Mouse (Mus musculus): ENCODE measurements around the gene Sntb2. TPM values are rescaled to one million over a fixed set of nuclear protein-coding genes. Genes with fewer than 3 reads are reported as not detected.
"Not testable (repeated sequence)": the region's sequence is repeated elsewhere in the genome, so short reads cannot be mapped to it uniquely, and the experiment has no call there.

Sntb2 gene
- polyA plus RNA-seq, 1 experiment from 2014 or later: 11.8 TPM

DNA sequence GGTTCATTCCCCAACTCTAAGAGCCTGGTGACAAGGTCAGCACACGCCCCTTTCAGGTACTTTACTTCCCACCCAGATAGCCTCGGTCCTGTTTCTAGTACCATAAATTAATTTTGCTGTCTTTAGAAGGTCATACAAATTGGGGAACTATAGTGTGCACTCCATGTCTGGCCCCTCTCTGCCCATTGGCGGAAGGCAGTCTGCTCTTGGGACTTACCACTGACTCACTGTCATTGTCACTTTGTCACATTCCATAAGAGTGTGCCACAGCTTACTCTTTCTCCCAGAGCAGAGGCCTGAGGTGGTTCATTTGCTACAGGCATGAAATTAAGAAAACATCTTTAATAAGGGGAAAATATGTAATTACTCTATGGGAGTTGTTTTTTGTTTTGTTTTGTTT is 22.7 kb downstream of the Sntb2 start:
- no peak for ATAC-seq (ENCODE audit: insufficient read depth, low FRiP score)
- Histone ChIP-seq H3K9ac (ENCODE audit: low read length) (no peak overlapping the region), H3K4me1 (ENCODE audit: control insufficient read depth, insufficient read depth, low read length) (0 out of 2 replicates have a peak, but pooled peaks cover 9% of the 10 kb centered on the region), H3K27me3 (ENCODE audit: control insufficient read depth, insufficient read depth, low read length) (no peaks in the 10 kb centered on the region), H3K36me3 (ENCODE audit: control insufficient read depth, insufficient read depth, low read length) (no peaks in the 10 kb centered on the region), H3K4me3 (replicated peaks; ENCODE audit: low read length) (no peak overlapping the region), H3K27ac (ENCODE audit: low read length) (no peak overlapping the region), H3K9me3 (replicated peaks; ENCODE audit: control insufficient read depth, low read length) (no peaks in the 10 kb centered on the region), H3K4me2 (ENCODE audit: low read depth, low read length) (no peak overlapping the region)
- 74% methylated on average over 3 of the region's 3 CpGs for WGBS

- no peak for ATAC-seq (ENCODE audit: insufficient read depth, low FRiP score)
- Histone ChIP-seq H3K36me3 (ENCODE audit: control insufficient read depth, insufficient read depth, low read length) (no peaks in the 10 kb centered on the region), H3K4me1 (ENCODE audit: control insufficient read depth, insufficient read depth, low read length) (0 out of 2 replicates have a peak, but pooled peaks cover 4% of the 10 kb centered on the region), H3K27ac (ENCODE audit: low read length) (no peak overlapping the region), H3K4me3 (replicated peaks; ENCODE audit: low read length) (no peak overlapping the region), H3K9ac (ENCODE audit: low read length) (no peak overlapping the region), H3K4me2 (ENCODE audit: low read depth, low read length) (no peak overlapping the region), H3K9me3 (replicated peaks; ENCODE audit: control insufficient read depth, low read length) (no peaks in the 10 kb centered on the region), H3K27me3 (ENCODE audit: control insufficient read depth, insufficient read depth, low read length) (no peaks in the 10 kb centered on the region)
- 76% methylated on average over 2 of the region's 2 CpGs for WGBS
Observed at GRCm38 (mm10) chr8:106959626-106960025, 24.1 kb downstream of the Sntb2 start.

GRCm38 (mm10) chr8:106962322-106962721 is 26.8 kb downstream of the Sntb2 start:
- no peaks in the 10 kb centered on the region for H3K36me3 ChIP-seq (ENCODE audit: control insufficient read depth, insufficient read depth, low read length)
- no peak overlapping the region for H3K4me3 ChIP-seq (replicated peaks; ENCODE audit: low read length)
- no peak overlapping the region for H3K9ac ChIP-seq (ENCODE audit: low read length)
- H3K4me2 ChIP-seq (ENCODE audit: low read depth, low read length): no peak overlapping the region
- H3K27me3 ChIP-seq (ENCODE audit: control insufficient read depth, insufficient read depth, low read length): no peaks in the 10 kb centered on the region
- WGBS: 69% methylated on average over 3 of the region's 3 CpGs
- no peak for ATAC-seq (ENCODE audit: insufficient read depth, low FRiP score)
- peak overlapping the region; percentile 24; the same call in 1 of the 2 replicates for H3K27ac ChIP-seq (ENCODE audit: low read length)
- H3K9me3 ChIP-seq (replicated peaks; ENCODE audit: control insufficient read depth, low read length): no peaks in the 10 kb centered on the region
- 0 out of 2 replicates have a peak, but pooled peaks cover 4% of the 10 kb centered on the region for H3K4me1 ChIP-seq (ENCODE audit: control insufficient read depth, insufficient read depth, low read length)

GRCm38 (mm10) chr8:106963365-106963764 is 27.8 kb downstream of the Sntb2 start:
- no peak overlapping the region for H3K4me2 ChIP-seq (ENCODE audit: low read depth, low read length)
- no peak for ATAC-seq (ENCODE audit: insufficient read depth, low FRiP score)
- H3K4me3 ChIP-seq (replicated peaks; ENCODE audit: low read length): no peak overlapping the region
- no peaks in the 10 kb centered on the region for H3K27me3 ChIP-seq (ENCODE audit: control insufficient read depth, insufficient read depth, low read length)
- no peak overlapping the region for H3K27ac ChIP-seq (ENCODE audit: low read length)
- no peak overlapping the region for H3K9ac ChIP-seq (ENCODE audit: low read length)
- H3K4me1 ChIP-seq (ENCODE audit: control insufficient read depth, insufficient read depth, low read length): 0 out of 2 replicates have a peak, but pooled peaks cover 4% of the 10 kb centered on the region
- H3K9me3 ChIP-seq (replicated peaks; ENCODE audit: control insufficient read depth, low read length): no peaks in the 10 kb centered on the region
- WGBS: 67% methylated on average over 6 of the region's 6 CpGs
- H3K36me3 ChIP-seq (ENCODE audit: control insufficient read depth, insufficient read depth, low read length): no peaks in the 10 kb centered on the region

GRCm38 (mm10) chr8:106964573-106964972 is 29.0 kb downstream of the Sntb2 start:
- Histone ChIP-seq H3K4me2 (ENCODE audit: low read depth, low read length) (no peak overlapping the region), H3K27me3 (ENCODE audit: control insufficient read depth, insufficient read depth, low read length) (no peaks in the 10 kb centered on the region), H3K36me3 (ENCODE audit: control insufficient read depth, insufficient read depth, low read length) (no peaks in the 10 kb centered on the region), H3K9ac (ENCODE audit: low read length) (no peak overlapping the region), H3K4me3 (replicated peaks; ENCODE audit: low read length) (no peak overlapping the region), H3K9me3 (replicated peaks; ENCODE audit: control insufficient read depth, low read length) (no peaks in the 10 kb centered on the region), H3K4me1 (ENCODE audit: control insufficient read depth, insufficient read depth, low read length) (0 out of 2 replicates have a peak, but pooled peaks cover 4% of the 10 kb centered on the region), H3K27ac (ENCODE audit: low read length) (no peak overlapping the region)
- 52% methylated on average over 4 of the region's 4 CpGs for WGBS
- no peak for ATAC-seq (ENCODE audit: insufficient read depth, low FRiP score)

GRCm38 (mm10) chr8:106969964-106970363 is 34.4 kb downstream of the Sntb2 start:
- Histone ChIP-seq H3K9me3 (replicated peaks; ENCODE audit: control insufficient read depth, low read length) (no peaks in the 10 kb centered on the region), H3K9ac (ENCODE audit: low read length) (no peak overlapping the region), H3K4me1 (ENCODE audit: control insufficient read depth, insufficient read depth, low read length) (peaks cover 11% of the 10 kb centered on the region; the same call in 1 of the 2 replicates), H3K27ac (ENCODE audit: low read length) (no peak overlapping the region), H3K27me3 (ENCODE audit: control insufficient read depth, insufficient read depth, low read length) (no peaks in the 10 kb centered on the region), H3K4me3 (replicated peaks; ENCODE audit: low read length) (no peak overlapping the region), H3K36me3 (ENCODE audit: control insufficient read depth, insufficient read depth, low read length) (no peaks in the 10 kb centered on the region), H3K4me2 (ENCODE audit: low read depth, low read length) (no peak overlapping the region)
- no peak for ATAC-seq (ENCODE audit: insufficient read depth, low FRiP score)
- WGBS: 63% methylated on average over 3 of the region's 3 CpGs

DNA sequence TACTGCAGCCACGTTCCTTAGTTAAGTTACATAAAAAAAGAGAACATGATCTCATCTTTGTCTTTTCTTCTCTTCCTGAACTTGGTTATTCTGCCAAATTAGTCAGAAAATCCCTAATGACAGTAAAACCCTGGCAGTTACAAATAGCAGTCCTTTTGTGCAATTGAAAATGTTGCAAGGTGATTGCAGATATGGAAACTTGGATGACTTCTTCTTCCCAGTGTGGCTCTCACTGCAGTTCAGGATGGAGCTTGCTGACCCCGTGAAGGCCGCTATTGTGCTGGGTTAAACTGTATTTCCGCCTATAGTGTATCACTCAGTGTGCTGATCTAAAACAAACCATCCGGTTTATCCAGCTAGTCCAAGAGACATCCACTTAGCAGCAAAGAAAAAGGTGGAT is 36.4 kb downstream of the Sntb2 start:
- Histone ChIP-seq H3K4me2 (ENCODE audit: low read depth, low read length) (no peak overlapping the region), H3K36me3 (ENCODE audit: control insufficient read depth, insufficient read depth, low read length) (no peaks in the 10 kb centered on the region), H3K9me3 (replicated peaks; ENCODE audit: control insufficient read depth, low read length) (no peaks in the 10 kb centered on the region), H3K4me3 (replicated peaks; ENCODE audit: low read length) (no peak overlapping the region), H3K4me1 (ENCODE audit: control insufficient read depth, insufficient read depth, low read length) (peaks cover 16% of the 10 kb centered on the region; the same call in 1 of the 2 replicates), H3K27ac (ENCODE audit: low read length) (peak overlapping the region; percentile 33; the same call in 1 of the 2 replicates), H3K27me3 (ENCODE audit: control insufficient read depth, insufficient read depth, low read length) (no peaks in the 10 kb centered on the region), H3K9ac (ENCODE audit: low read length) (no peak overlapping the region)
- WGBS: 52% methylated on average over 5 of the region's 5 CpGs
- ATAC-seq (ENCODE audit: insufficient read depth, low FRiP score): no peak

DNA sequence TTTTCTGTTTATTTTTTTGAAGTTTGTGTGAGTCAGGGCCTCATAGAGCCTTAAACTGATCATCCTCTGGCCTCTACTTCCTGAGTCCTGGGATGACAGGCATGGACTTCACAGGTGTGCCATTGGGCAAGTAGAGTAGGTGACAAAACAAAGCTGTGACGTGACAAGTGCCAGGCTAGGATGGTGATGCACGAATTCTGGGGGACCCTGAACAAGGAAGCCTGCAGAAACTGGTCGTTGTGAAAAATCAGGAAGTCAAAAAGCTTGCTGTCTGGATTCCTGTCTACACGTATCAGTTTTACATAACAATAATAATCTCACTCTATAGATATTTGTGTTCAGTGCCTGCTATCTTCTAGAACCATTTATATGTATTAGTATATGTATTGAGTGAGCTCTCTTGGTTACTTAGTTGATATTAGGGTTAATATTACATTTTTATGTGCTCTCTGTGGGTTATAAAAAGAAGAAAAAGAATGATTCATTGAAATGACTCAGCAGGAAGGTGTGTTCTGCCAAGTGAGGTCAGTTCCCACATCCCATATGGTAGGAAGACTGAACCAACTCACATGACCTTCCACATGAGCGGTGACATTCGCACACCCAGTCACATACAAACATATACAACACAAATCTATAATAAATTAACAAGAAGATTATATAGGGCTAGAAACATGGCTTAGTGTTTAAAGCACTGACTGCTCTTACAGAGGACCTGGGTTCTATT is 37.2 kb downstream of the Sntb2 start:
- Histone ChIP-seq H3K9ac (ENCODE audit: low read length) (no peak overlapping the region), H3K9me3 (replicated peaks; ENCODE audit: control insufficient read depth, low read length) (no peaks in the 10 kb centered on the region), H3K27me3 (ENCODE audit: control insufficient read depth, insufficient read depth, low read length) (no peaks in the 10 kb centered on the region), H3K27ac (ENCODE audit: low read length) (peak overlapping the region; percentile 79), H3K36me3 (ENCODE audit: control insufficient read depth, insufficient read depth, low read length) (no peaks in the 10 kb centered on the region), H3K4me1 (ENCODE audit: control insufficient read depth, insufficient read depth, low read length) (peaks cover 18% of the 10 kb centered on the region; the same call in 1 of the 2 replicates), H3K4me2 (ENCODE audit: low read depth, low read length) (no peak overlapping the region), H3K4me3 (replicated peaks; ENCODE audit: low read length) (no peak overlapping the region)
- WGBS: 72% methylated on average over 6 of the region's 6 CpGs
- no peak for ATAC-seq (ENCODE audit: insufficient read depth, low FRiP score)

DNA sequence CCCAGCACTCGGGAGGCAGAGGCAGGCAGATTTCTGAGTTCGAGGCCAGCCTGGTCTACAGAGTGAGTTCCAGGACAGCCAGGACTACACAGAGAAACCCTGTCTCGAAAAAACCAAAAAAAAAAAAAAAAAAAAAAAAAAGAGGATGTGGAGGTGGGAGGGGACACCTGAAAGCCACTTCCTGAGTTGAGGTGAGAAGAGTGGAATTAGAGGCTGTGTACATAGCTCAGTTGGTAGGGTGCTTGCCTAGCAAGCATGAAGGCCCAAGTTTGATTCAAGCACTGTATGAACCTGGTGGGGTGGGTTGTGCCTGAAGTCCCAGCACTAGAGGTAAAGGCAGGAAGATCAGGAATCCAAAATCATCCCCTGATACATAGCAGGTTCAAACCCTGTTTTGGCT is 38.0 kb downstream of the Sntb2 start:
- not testable (repeated sequence) for ATAC-seq (ENCODE audit: insufficient read depth, low FRiP score); H3K27me3 ChIP-seq (ENCODE audit: control insufficient read depth, insufficient read depth, low read length); H3K4me2 ChIP-seq (ENCODE audit: low read depth, low read length); H3K9ac ChIP-seq (ENCODE audit: low read length); H3K27ac ChIP-seq (ENCODE audit: low read length); H3K9me3 ChIP-seq (replicated peaks; ENCODE audit: control insufficient read depth, low read length); H3K36me3 ChIP-seq (ENCODE audit: control insufficient read depth, insufficient read depth, low read length); H3K4me3 ChIP-seq (replicated peaks; ENCODE audit: low read length)
- H3K4me1 ChIP-seq (ENCODE audit: control insufficient read depth, insufficient read depth, low read length): peaks cover 21% of the 10 kb centered on the region; the same call in 1 of the 2 replicates
- 100% methylated on average over 2 of the region's 3 CpGs for WGBS
